Mouse (Mus musculus) MEL (cell line): ENCODE results near the gene Mturn. TPM values are rescaled to one million over a fixed set of nuclear protein-coding genes. Genes with fewer than 3 reads are reported as not detected.

Experiments used
- DNase-seq: peaks from one replicate; pipeline ENCODE4 v3.0.0; 2011; ENCODE audit warnings: low read depth, low spot score
- H3K27ac ChIP-seq: 2 replicates; pipeline ENCODE4 v1.5.1; 2012; ENCODE audit warnings: low read depth, mild to moderate bottlenecking, control low read depth, low read length, moderate library complexity; ENCODE audit not compliant: control insufficient read depth
- H3K27me3 ChIP-seq, 2 experiments: fragments of 150-350 bp in 1 of 2; sonication (generic) in 1 of 2; 2 replicates each; pipeline ENCODE4 v1.6.1; 2012; ENCODE audit warnings: low read length in 2 of 2, mild to moderate bottlenecking in 2 of 2, improper control_type of control experiment in 1 of 2, moderate library complexity in 1 of 2; ENCODE audit not compliant: insufficient read depth in 2 of 2, control insufficient read depth in 1 of 2
- H3K36me3 ChIP-seq, 2 experiments: 2 replicates each; pipeline ENCODE4 v1.6.1; 2012 to 2014; ENCODE audit warnings: low read length in 2 of 2, improper control_type of control experiment in 1 of 2, inconsistent platforms in 1 of 2, mild to moderate bottlenecking in 1 of 2; ENCODE audit not compliant: insufficient read depth in 2 of 2, control insufficient read depth in 1 of 2
- H3K4me1 ChIP-seq, 2 experiments: fragments of 150-350 bp in 1 of 2; sonication (generic) in 1 of 2; 2 replicates each; pipeline ENCODE4 v1.6.1; 2012; ENCODE audit warnings: low read length in 2 of 2, improper control_type of control experiment in 1 of 2, mild to moderate bottlenecking in 1 of 2; ENCODE audit not compliant: insufficient read depth in 2 of 2, control insufficient read depth in 1 of 2
- H3K4me3 ChIP-seq, 2 experiments: fragments of 150-350 bp in 1 of 2; sonication (generic) in 1 of 2; 2 replicates each; pipeline ENCODE4 v1.5.1; 2012; ENCODE audit warnings: low read depth in 2 of 2, low read length in 2 of 2, mild to moderate bottlenecking in 2 of 2, moderate library complexity in 2 of 2, control low read depth in 1 of 2, improper control_type of control experiment in 1 of 2; ENCODE audit not compliant: control insufficient read depth in 1 of 2, insufficient read depth in 1 of 2
- H3K79me2 ChIP-seq: 2 replicates; pipeline ENCODE4 v1.6.1; 2012; ENCODE audit warnings: mild to moderate bottlenecking, low read length, moderate library complexity; ENCODE audit not compliant: control insufficient read depth, poor library complexity, insufficient read depth
- H3K9ac ChIP-seq: 2 replicates; pipeline ENCODE4 v1.6.1; 2012; ENCODE audit warnings: low read depth, mild to moderate bottlenecking, control low read depth, low read length, moderate library complexity; ENCODE audit not compliant: control insufficient read depth, poor library complexity, severe bottlenecking
- H3K9me3 ChIP-seq: fragments of 150-350 bp; sonication (generic); replicated peaks from 2 replicates; pipeline ENCODE4 v1.6.1; 2012; ENCODE audit warnings: mild to moderate bottlenecking, low read length, improper control_type of control experiment, moderate library complexity; ENCODE audit not compliant: insufficient read depth
- BHLHE40 ChIP-seq: IDR thresholded peaks from 2 replicates; pipeline ENCODE4 v1.6.1; 2012; ENCODE audit warnings: low read depth, mild to moderate bottlenecking, inconsistent platforms, low read length, improper control_type of control experiment, borderline replicate concordance
- CHD1 ChIP-seq: IDR thresholded peaks from 2 replicates; pipeline ENCODE4 v1.6.1; 2012; ENCODE audit warnings: low read depth, mild to moderate bottlenecking, inconsistent platforms, low read length, improper control_type of control experiment
- CHD2 ChIP-seq: IDR thresholded peaks from 2 replicates; pipeline ENCODE4 v1.6.1; 2011; ENCODE audit warnings: low read length, improper control_type of control experiment
- CTCF ChIP-seq, 3 experiments: IDR thresholded peaks in 2 of 3; conservative IDR thresholded peaks in 1 of 3; 2 replicates each; pipeline ENCODE4 v1.5.1; 2011 to 2012; ENCODE audit warnings: low read length in 3 of 3, low read depth in 2 of 3, mild to moderate bottlenecking in 2 of 3, improper control_type of control experiment in 1 of 3, inconsistent platforms in 1 of 3, mixed read lengths in 1 of 3, moderate library complexity in 1 of 3; ENCODE audit not compliant: control insufficient read depth in 1 of 3, insufficient read depth in 1 of 3, poor library complexity in 1 of 3, severe bottlenecking in 1 of 3
- EP300 ChIP-seq, 2 experiments: IDR thresholded peaks; 2 replicates each; pipeline ENCODE4 v1.6.1; 2011; ENCODE audit warnings: improper control_type of control experiment in 2 of 2, low read length in 2 of 2, low read depth in 1 of 2, mild to moderate bottlenecking in 1 of 2
- ETS1 ChIP-seq: IDR thresholded peaks from 2 replicates; pipeline ENCODE4 v1.6.1; 2012; ENCODE audit warnings: low read depth, mild to moderate bottlenecking, inconsistent platforms, low read length, improper control_type of control experiment, moderate library complexity
- GABPA ChIP-seq: IDR thresholded peaks from 2 replicates; pipeline ENCODE4 v1.6.1; 2012; ENCODE audit warnings: low read depth, mild to moderate bottlenecking, inconsistent platforms, low read length, improper control_type of control experiment, moderate library complexity
- GATA1 ChIP-seq: IDR thresholded peaks from 2 replicates; pipeline ENCODE4 v1.6.1; 2011; ENCODE audit warnings: low read depth, low read length, improper control_type of control experiment
- HCFC1 ChIP-seq: IDR thresholded peaks from 2 replicates; pipeline ENCODE4 v1.6.1; 2012; ENCODE audit warnings: low read depth, mild to moderate bottlenecking, inconsistent platforms, low read length, improper control_type of control experiment, moderate library complexity
- JUND ChIP-seq: IDR thresholded peaks from 2 replicates; pipeline ENCODE4 v1.6.1; 2011; ENCODE audit warnings: low read depth, mild to moderate bottlenecking, improper control_type of control experiment, low read length
- KAT2A ChIP-seq: conservative IDR thresholded peaks from 2 replicates; pipeline ENCODE4 v1.6.1; 2012; ENCODE audit warnings: low read depth, low read length, improper control_type of control experiment, inconsistent platforms
- MAX ChIP-seq: IDR thresholded peaks from 2 replicates; pipeline ENCODE4 v1.6.1; 2011; ENCODE audit warnings: low read length, improper control_type of control experiment
- MAZ ChIP-seq: IDR thresholded peaks from 2 replicates; pipeline ENCODE4 v1.6.1; 2012; ENCODE audit warnings: low read depth, mild to moderate bottlenecking, inconsistent platforms, low read length, improper control_type of control experiment
- MYC ChIP-seq: IDR thresholded peaks from 2 replicates; pipeline ENCODE4 v1.6.1; 2011; ENCODE audit warnings: low read depth, mild to moderate bottlenecking, low read length, improper control_type of control experiment, moderate library complexity
- NRF1 ChIP-seq: IDR thresholded peaks from 2 replicates; pipeline ENCODE4 v1.6.1; 2014; ENCODE audit warnings: low read depth, mild to moderate bottlenecking, inconsistent platforms, low read length, improper control_type of control experiment, moderate library complexity; ENCODE audit not compliant: poor library complexity, insufficient read depth, severe bottlenecking
- POLR2AphosphoS2 ChIP-seq: IDR thresholded peaks from 2 replicates; pipeline ENCODE4 v1.6.1; 2011; ENCODE audit warnings: low read length, improper control_type of control experiment
- POLR2AphosphoS5 ChIP-seq: IDR thresholded peaks from 2 replicates; pipeline ENCODE4 v1.6.1; 2012; ENCODE audit warnings: low read depth, borderline replicate concordance, mild to moderate bottlenecking, inconsistent platforms, low read length, moderate library complexity, mixed read lengths
- RAD21 ChIP-seq: IDR thresholded peaks from 2 replicates; pipeline ENCODE4 v1.6.1; 2011; ENCODE audit warnings: mild to moderate bottlenecking, low read depth, low read length, improper control_type of control experiment
- RCOR1 ChIP-seq: IDR thresholded peaks from 2 replicates; pipeline ENCODE4 v1.6.1; 2012; ENCODE audit warnings: low read depth, mild to moderate bottlenecking, inconsistent platforms, low read length, improper control_type of control experiment
- SMC3 ChIP-seq: IDR thresholded peaks from 2 replicates; pipeline ENCODE4 v1.6.1; 2011; ENCODE audit warnings: low read depth, low read length, improper control_type of control experiment
- TAL1 ChIP-seq: IDR thresholded peaks from 2 replicates; pipeline ENCODE4 v1.6.1; 2012; ENCODE audit warnings: mild to moderate bottlenecking, inconsistent platforms, low read length, moderate library complexity, mixed read lengths
- TBP ChIP-seq: IDR thresholded peaks from 2 replicates; pipeline ENCODE4 v1.8.0; 2011; ENCODE audit warnings: low read depth, low read length, improper control_type of control experiment
- TCF12 ChIP-seq: IDR thresholded peaks from 2 replicates; pipeline ENCODE4 v1.6.1; 2014; ENCODE audit warnings: low read depth, mild to moderate bottlenecking, inconsistent platforms, low read length, improper control_type of control experiment, moderate library complexity
- UBTF ChIP-seq: IDR thresholded peaks from 2 replicates; pipeline ENCODE4 v1.6.1; 2012; ENCODE audit warnings: low read depth, mild to moderate bottlenecking, inconsistent platforms, low read length, improper control_type of control experiment, moderate library complexity, borderline replicate concordance; ENCODE audit not compliant: insufficient read depth
- ZC3H11A ChIP-seq: IDR thresholded peaks from 2 replicates; pipeline ENCODE4 v1.6.1; 2012; ENCODE audit warnings: low read depth, mild to moderate bottlenecking, inconsistent platforms, low read length, improper control_type of control experiment
- ZKSCAN1 ChIP-seq: IDR thresholded peaks from 2 replicates; pipeline ENCODE4 v1.6.1; 2012; ENCODE audit warnings: low read depth, mild to moderate bottlenecking, inconsistent platforms, low read length, improper control_type of control experiment, moderate library complexity
- ZNF384 ChIP-seq: IDR thresholded peaks from 2 replicates; pipeline ENCODE4 v1.6.1; 2012; ENCODE audit warnings: low read depth, mild to moderate bottlenecking, inconsistent platforms, low read length, improper control_type of control experiment
- polyA plus RNA-seq, 2 experiments: library from polyadenylated mRNA; stranded (reverse) in 1 of 2; unstranded in 1 of 2; fragments of >175 nt in 1 of 2; fragments of >200 nt in 1 of 2; gene quantifications; 2 replicates each; pipeline versions ENCODE4 v1.2.1 to v1.2.4; 2012; ENCODE audit warnings: low replicate concordance in 2 of 2, low read depth in 1 of 2; ENCODE audit not compliant: insufficient read length in 2 of 2, insufficient read depth in 1 of 2, missing spikeins in 1 of 2
- total RNA-seq: library from RNA; depleted of rRNA; stranded (reverse); fragments of 300-350 nt; gene quantifications from 2 replicates; pipeline ENCODE4 v1.2.3, GENCODE M21; 2012

Mturn gene
- total and polyA plus RNA-seq, 3 experiments = 0.31 to 1.1 TPM; not detected in 1

GRCm38 (mm10) chr6:54731726-54732125 lies 50.3 kb downstream of the Mturn start:
- H3K4me1 ChIP-seq = no peaks in the 10 kb centered on the region
- no peak overlapping the region for H3K4me3 ChIP-seq
- H3K27ac ChIP-seq = no peak overlapping the region
- peaks cover 3 to 5% of the 10 kb centered on the region in 2 experiments; a peak in 3 of 4 replicates for H3K27me3 ChIP-seq
- no peaks in the 10 kb centered on the region for H3K36me3 ChIP-seq
- no peak overlapping the region for H3K9ac ChIP-seq
- TF ChIP-seq TBP = no peak
- no peak for TF ChIP-seq UBTF
- no peak for TF ChIP-seq RAD21
- TF ChIP-seq CTCF (IDR thresholded peaks at IDR 0.05 in 2 of 3, conservative IDR thresholded peaks at IDR 0.05 in 1 of 3; ENCODE audit: control insufficient read depth in 1 of 3, insufficient read depth in 1 of 3, low read depth in 2 of 3, low read length in 3 of 3, poor library complexity in 1 of 3, severe bottlenecking in 1 of 3) = no peak
- TF ChIP-seq EP300 (IDR thresholded peaks at IDR 0.05; ENCODE audit: low read depth in 1 of 2, low read length in 2 of 2) = no peak
- no peak for TF ChIP-seq ZNF384
- TF ChIP-seq MAZ = no peak
- no peak for TF ChIP-seq POLR2AphosphoS5
- TF ChIP-seq CHD1 = no peak
- no peak for TF ChIP-seq MYC
- no peak for TF ChIP-seq MAX
- no peak for TF ChIP-seq NRF1
- TF ChIP-seq KAT2A = no peak
- TF ChIP-seq BHLHE40 = no peak
- TF ChIP-seq GABPA = no peak
- no peak for TF ChIP-seq CHD2
- no peak for TF ChIP-seq POLR2AphosphoS2
- no peaks in the 10 kb centered on the region for H3K9me3 ChIP-seq
- no peak for DNase-seq
- no peaks in the 10 kb centered on the region for H3K79me2 ChIP-seq

- H3K4me1 ChIP-seq = no peaks in the 10 kb centered on the region
- H3K36me3 ChIP-seq = no peaks in the 10 kb centered on the region
- no peaks in the 10 kb centered on the region for H3K79me2 ChIP-seq
- no peaks in the 10 kb centered on the region for H3K9me3 ChIP-seq
- peaks cover 3 to 4% of the 10 kb centered on the region in 2 experiments; a peak in 2 of 4 replicates for H3K27me3 ChIP-seq
- no peak for DNase-seq
- no peak overlapping the region for H3K27ac ChIP-seq
- no peak overlapping the region for H3K4me3 ChIP-seq
- no peak for TF ChIP-seq CHD1
- no peak for TF ChIP-seq JUND
- no peak for TF ChIP-seq ZC3H11A
- TF ChIP-seq POLR2AphosphoS5 = no peak
- no peak for TF ChIP-seq TBP
- no peak for TF ChIP-seq UBTF
- TF ChIP-seq CTCF (IDR thresholded peaks at IDR 0.05 in 2 of 3, conservative IDR thresholded peaks at IDR 0.05 in 1 of 3; ENCODE audit: control insufficient read depth in 1 of 3, insufficient read depth in 1 of 3, low read depth in 2 of 3, low read length in 3 of 3, poor library complexity in 1 of 3, severe bottlenecking in 1 of 3) = no peak
- TF ChIP-seq GATA1 = no peak
- no peak for TF ChIP-seq ZKSCAN1
- TF ChIP-seq TAL1 = no peak
- no peak for TF ChIP-seq ZNF384
- TF ChIP-seq TCF12 = no peak
- TF ChIP-seq CHD2 = no peak
- no peak for TF ChIP-seq HCFC1
- no peak for TF ChIP-seq ETS1
- TF ChIP-seq BHLHE40 = no peak
- no peak for TF ChIP-seq MYC
- TF ChIP-seq SMC3 = no peak
- no peak for TF ChIP-seq RCOR1
- no peak overlapping the region for H3K9ac ChIP-seq
These were observed 51.3 kb downstream of the Mturn start for GRCm38 (mm10) chr6:54732721-54733120.
